Comparison of ENCODE assay signal across 13 mouse cellular contexts in genomic region chr10:94037596-94037995, GRCm38 (mm10). TPM values are rescaled to one million over a fixed set of nuclear protein-coding genes. Genes with fewer than 3 reads are reported as not detected.
A peak's percentile ranks its signal among the peaks of the same experiment; 100 is the strongest.
DNase-seq lines count a peak whose midpoint lies in the region; ATAC-seq and TF ChIP-seq lines count a peak whose summit lies in the region.
"Had no signal": no experiment of that assay in that cellular context is flagged by ENCODE, and none has a peak within 500 bp of the region (broad histone marks: within the 10 kb centered on the region; RNA-seq: fewer than 3 reads in every experiment).

No protein-coding gene starts in this region.

- TF ChIP-seq CTCF in liver, adult 2 months (IDR thresholded peaks at IDR 0.05; ENCODE audit: low read depth, low read length), result no peak
- no peak for TF ChIP-seq CTCF in bone marrow macrophage, adult 2 months (IDR thresholded peaks at IDR 0.05; ENCODE audit: low read depth, low read length)
- TF ChIP-seq CTCF in thymus, adult 2 months (IDR thresholded peaks at IDR 0.05; ENCODE audit: borderline replicate concordance, control insufficient read depth, extremely low read depth, insufficient read depth, low read length, poor library complexity), result no peak

- H3K4me1 ChIP-seq in heart, embryonic 16.5 days (ENCODE audit: control insufficient read depth, insufficient read depth, low read length), result peaks cover 13% of the 10 kb centered on the region
- H3K4me1 ChIP-seq in liver, adult 2 months (ENCODE audit: control insufficient read depth, insufficient read depth, low read length), result peaks cover 16% of the 10 kb centered on the region
- H3K4me1 ChIP-seq in liver, embryonic 11.5 days (replicated peaks; ENCODE audit: control insufficient read depth, insufficient read depth, low read length), result peaks cover 14% of the 10 kb centered on the region
- H3K4me1 ChIP-seq in bone marrow macrophage, adult 2 months (ENCODE audit: control insufficient read depth, insufficient read depth, low read length), result peaks cover 23% of the 10 kb centered on the region
- H3K4me1 ChIP-seq in liver, embryonic 16.5 days (ENCODE audit: control insufficient read depth, low read depth, low read length), result peaks cover 19% of the 10 kb centered on the region
- peaks cover 5% of the 10 kb centered on the region for H3K4me1 ChIP-seq in thymus, adult 2 months (replicated peaks; ENCODE audit: control insufficient read depth, insufficient read depth, low read length)

- no peaks in the 10 kb centered on the region for H3K36me3 ChIP-seq in heart, embryonic 16.5 days (ENCODE audit: control insufficient read depth, insufficient read depth)
- H3K36me3 ChIP-seq in liver, adult 2 months (ENCODE audit: control insufficient read depth, insufficient read depth, low read length), result no peaks in the 10 kb centered on the region
- no peaks in the 10 kb centered on the region for H3K36me3 ChIP-seq in liver, embryonic 11.5 days (ENCODE audit: control insufficient read depth, insufficient read depth, low read length)
- H3K36me3 ChIP-seq in liver, embryonic 16.5 days (ENCODE audit: control insufficient read depth, insufficient read depth), result no peaks in the 10 kb centered on the region
- H3K36me3 ChIP-seq in thymus, adult 2 months (ENCODE audit: control insufficient read depth, insufficient read depth, low read length), result no peaks in the 10 kb centered on the region
- H3K36me3 ChIP-seq: heart, embryonic 15.5 days had no signal

- H3K27me3 ChIP-seq in heart, embryonic 16.5 days (ENCODE audit: control insufficient read depth, insufficient read depth, low read length), result no peaks in the 10 kb centered on the region
- no peaks in the 10 kb centered on the region for H3K27me3 ChIP-seq in liver, adult 2 months (ENCODE audit: control insufficient read depth, insufficient read depth, low read length)
- no peaks in the 10 kb centered on the region for H3K27me3 ChIP-seq in liver, embryonic 11.5 days (replicated peaks; ENCODE audit: control insufficient read depth, insufficient read depth, low read length)
- no peaks in the 10 kb centered on the region for H3K27me3 ChIP-seq in liver, embryonic 16.5 days (ENCODE audit: control insufficient read depth, insufficient read depth, low read depth, low read length)
- no peaks in the 10 kb centered on the region for H3K27me3 ChIP-seq in thymus, adult 2 months (ENCODE audit: control insufficient read depth, insufficient read depth, low read length)
- H3K27me3 ChIP-seq: heart, embryonic 15.5 days had no signal

- H3K4me2 ChIP-seq in heart, embryonic 16.5 days (ENCODE audit: low read depth, low read length), result peak overlapping the region; percentile 74; the same call in 1 of the 2 replicates
- no peak overlapping the region for H3K4me2 ChIP-seq in liver, embryonic 11.5 days
- H3K4me2 ChIP-seq in liver, embryonic 16.5 days (ENCODE audit: low read depth, low read length), result peak overlapping the region; percentile 72

- H3K79me2 ChIP-seq in liver, adult 2 months (ENCODE audit: control insufficient read depth, insufficient read depth, low read length), result peaks cover 32% of the 10 kb centered on the region

- H3K4me3 ChIP-seq in heart, embryonic 16.5 days (ENCODE audit: low read length), result no peak overlapping the region
- H3K4me3 ChIP-seq in liver, adult 2 months (ENCODE audit: insufficient read depth, low read depth, low read length), result peak overlapping the region; percentile 12; the same call in 1 of the 2 replicates
- no peak overlapping the region for H3K4me3 ChIP-seq in liver, embryonic 11.5 days (ENCODE audit: low read depth, low read length)
- H3K4me3 ChIP-seq in bone marrow macrophage, adult 2 months (ENCODE audit: insufficient read depth, low read length), result peak overlapping the region; percentile 44
- peak overlapping the region; percentile 99 for H3K4me3 ChIP-seq in liver, embryonic 16.5 days (ENCODE audit: low read depth, low read length)
- H3K4me3 ChIP-seq in thymus, adult 2 months (ENCODE audit: control insufficient read depth, insufficient read depth, low read length), result no peak overlapping the region

- H3K9ac ChIP-seq in heart, embryonic 16.5 days (ENCODE audit: low read length), result no peak overlapping the region
- H3K9ac ChIP-seq in liver, adult 2 months (ENCODE audit: low read depth, low read length), result no peak overlapping the region
- no peak overlapping the region for H3K9ac ChIP-seq in liver, embryonic 11.5 days (ENCODE audit: low read depth, low read length)
- H3K9ac ChIP-seq in liver, embryonic 16.5 days (ENCODE audit: low read depth, low read length), result no peak overlapping the region
- H3K9ac ChIP-seq: heart, embryonic 15.5 days had no signal

- no peak for ATAC-seq in heart, embryonic 16.5 days (replicated peaks; ENCODE audit: extremely low read depth, insufficient read depth, low FRiP score)
- ATAC-seq in liver, embryonic 11.5 days (replicated peaks; ENCODE audit: low FRiP score), result no peak
- ATAC-seq in liver, embryonic 16.5 days (ENCODE audit: low read depth), result no peak

- no peak overlapping the region for H3K27ac ChIP-seq in heart, embryonic 16.5 days (ENCODE audit: low read length)
- no peak overlapping the region for H3K27ac ChIP-seq in liver, adult 2 months (replicated peaks; ENCODE audit: insufficient read depth, low read depth, low read length)
- no peak overlapping the region for H3K27ac ChIP-seq in liver, embryonic 11.5 days (ENCODE audit: low read depth, low read length)
- peak overlapping the region; percentile 79 for H3K27ac ChIP-seq in bone marrow macrophage, adult 2 months (ENCODE audit: insufficient read depth, low read depth, low read length)
- H3K27ac ChIP-seq in liver, embryonic 16.5 days (ENCODE audit: low read length), result no peak overlapping the region
- no peak overlapping the region for H3K27ac ChIP-seq in thymus, adult 2 months (ENCODE audit: control insufficient read depth, insufficient read depth, low read length)
- H3K27ac ChIP-seq: heart, embryonic 15.5 days had no signal

- no peak for TF ChIP-seq POLR2A in liver, adult 2 months (IDR thresholded peaks at IDR 0.05; ENCODE audit: extremely low read depth, insufficient read depth, low read length)
- no peak for TF ChIP-seq POLR2A in bone marrow macrophage, adult 2 months (IDR thresholded peaks at IDR 0.05; ENCODE audit: borderline replicate concordance, low read depth, low read length)
- no peak for TF ChIP-seq POLR2A in thymus, adult 2 months (IDR thresholded peaks at IDR 0.05; ENCODE audit: control insufficient read depth, extremely low read depth, insufficient read depth, low read length, poor library complexity)

- WGBS in heart, embryonic 16.5 days, result 69% methylated on average over 4 of the region's 4 CpGs
- 51% methylated on average over 4 of the region's 4 CpGs for WGBS in liver, adult 2 months
- WGBS in liver, embryonic 11.5 days, result 81% methylated on average over 4 of the region's 4 CpGs
- WGBS in liver, embryonic 16.5 days (ENCODE audit: insufficient replicate concordance), result 55% methylated on average over 4 of the region's 4 CpGs
- WGBS in thymus, adult 2 months, result 9% methylated on average over 4 of the region's 4 CpGs

- no peak for DNase-seq in heart, adult 9 months (ENCODE audit: low spot score in 2 of 2)
- no peak for DNase-seq in liver, adult 2 months (ENCODE audit: extremely low read depth, low read depth, low spot score)
- no peak for DNase-seq in liver, embryonic 11.5 days (ENCODE audit: low spot score)
- no peak for DNase-seq in frontal cortex, postnatal 10 days (ENCODE audit: low spot score in 2 of 2)
- DNase-seq in thymus, adult 2 months, result no peak
- DNase-seq: B cell, adult 2 months; gastrocnemius, postnatal 10 days; retina, postnatal 1 day; thymus, adult 18-20 months had no signal

- H3K9me3 ChIP-seq in heart, embryonic 16.5 days (replicated peaks; ENCODE audit: control insufficient read depth, low read length), result no peaks in the 10 kb centered on the region
- no peaks in the 10 kb centered on the region for H3K9me3 ChIP-seq in liver, embryonic 11.5 days (ENCODE audit: control insufficient read depth, low read length)
- H3K9me3 ChIP-seq in liver, embryonic 16.5 days (replicated peaks; ENCODE audit: control insufficient read depth, low read length), result no peaks in the 10 kb centered on the region
- H3K9me3 ChIP-seq: heart, embryonic 15.5 days had no signal

RNA-seq across cellular contexts. Expression of gene Fgd6, which starts 1.8 kb away (rescaled TPM):
- polyA plus RNA-seq in heart, embryonic 16.5 days (2015; fragmentation: Nextera tagmentation; extraction: Ambion mirVana), result 2.2 and 2.5 TPM in 2 replicates
- total RNA-seq in liver, adult 2 months (2014; rRNA removed), result 17.2 and 17.8 TPM in 2 replicates
- polyA plus RNA-seq in liver, adult 2 months (2012; rRNA removed), result 4.2 and 4.7 TPM in 2 replicates
- polyA plus RNA-seq in liver, embryonic 11.5 days (2014; fragmentation: Nextera tagmentation; extraction: Ambion mirVana), result 5.5 and 6.4 TPM in 2 replicates
- polyA plus RNA-seq in bone marrow macrophage, adult 2 months (2012; ENCODE audit: insufficient read depth, insufficient read length, missing spikeins), result 20.6 and 26.3 TPM in 2 replicates
- polyA plus RNA-seq in liver, embryonic 16.5 days (2015; fragmentation: Nextera tagmentation; extraction: Ambion mirVana), result 3.5 and 3.7 TPM in 2 replicates
- 1.7 and 2.0 TPM in 2 replicates for polyA plus RNA-seq in thymus, adult 2 months (2012; rRNA removed)

RNA-seq across cellular contexts. Expression of gene Vezt, which starts 2.0 kb away (rescaled TPM):
- polyA plus RNA-seq in heart, embryonic 16.5 days (2015; fragmentation: Nextera tagmentation; extraction: Ambion mirVana), result 21.3 and 22.5 TPM in 2 replicates
- 9.2 and 11.7 TPM in 2 replicates for total RNA-seq in liver, adult 2 months (2014; rRNA removed)
- 6.4 and 6.5 TPM in 2 replicates for polyA plus RNA-seq in liver, adult 2 months (2012; rRNA removed)
- 18.9 and 19.7 TPM in 2 replicates for polyA plus RNA-seq in liver, embryonic 11.5 days (2014; fragmentation: Nextera tagmentation; extraction: Ambion mirVana)
- 16.4 and 16.5 TPM in 2 replicates for polyA plus RNA-seq in bone marrow macrophage, adult 2 months (2012; ENCODE audit: insufficient read depth, insufficient read length, missing spikeins)
- polyA plus RNA-seq in liver, embryonic 16.5 days (2015; fragmentation: Nextera tagmentation; extraction: Ambion mirVana), result 10.4 and 11.3 TPM in 2 replicates
- polyA plus RNA-seq in thymus, adult 2 months (2012; rRNA removed), result 15.8 and 18.4 TPM in 2 replicates

Comparison
In these comparisons a context has a peak if more than half of its experiments do, and no peak if none do; other contexts are left out.
1. H3K4me3 ChIP-seq: peak in liver, adult 2 months (single experiment), bone marrow macrophage, adult 2 months (single experiment) and liver, embryonic 16.5 days (single experiment); none in heart, embryonic 16.5 days (single experiment), liver, embryonic 11.5 days (single experiment) and thymus, adult 2 months (single experiment).